Mouse (Mus musculus) large intestine, adult 2 months (tissue): ENCODE data around the gene Ranbp10. TPM values are rescaled to one million over a fixed set of nuclear protein-coding genes. Genes with fewer than 3 reads are reported as not detected.

ENCODE experiments used
- DNase-seq: peaks from one replicate; pipeline ENCODE4 v3.0.0-alpha.2; 2012; ENCODE audit warnings: low read depth, low spot score
- WGBS: fragments of 180-500 bp; shearing (Covaris S2); methylation state at CpG from one replicate; pipeline ENCODE4 v1.1.7; 2018; 5-methylcytosine and 5-hydroxymethylcytosine counted together
- polyA plus RNA-seq: library from polyadenylated mRNA; depleted of rRNA; stranded (reverse); fragments of >200 nt; gene quantifications from 2 replicates; pipeline ENCODE4 v1.2.3, GENCODE M21; 2012

The Ranbp10 gene
- polyA plus RNA-seq, 1 experiment, result 13.9 TPM

DNA sequence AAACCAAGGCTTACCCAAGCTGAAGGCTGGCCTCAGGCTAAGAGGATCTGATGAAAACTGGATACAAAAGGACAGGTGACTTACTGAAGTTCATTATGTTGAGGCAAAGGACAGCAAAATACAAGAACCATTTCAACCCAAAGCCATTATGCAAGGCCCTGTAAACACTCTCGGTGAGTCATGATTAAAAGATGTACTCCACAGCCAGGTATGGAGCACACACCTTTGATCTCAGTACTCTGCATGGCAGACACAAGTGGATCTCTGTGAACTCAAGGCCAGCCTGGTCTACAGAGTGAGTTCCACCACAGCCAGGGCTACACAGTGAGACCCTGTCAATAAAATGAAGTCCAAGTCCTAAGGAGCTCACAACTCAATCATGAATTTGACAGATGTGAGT lies 31.4 kb downstream of the Ranbp10 start:
- no peak for DNase-seq
- 19% methylated on average over 1 of the region's 1 CpGs for WGBS

DNA sequence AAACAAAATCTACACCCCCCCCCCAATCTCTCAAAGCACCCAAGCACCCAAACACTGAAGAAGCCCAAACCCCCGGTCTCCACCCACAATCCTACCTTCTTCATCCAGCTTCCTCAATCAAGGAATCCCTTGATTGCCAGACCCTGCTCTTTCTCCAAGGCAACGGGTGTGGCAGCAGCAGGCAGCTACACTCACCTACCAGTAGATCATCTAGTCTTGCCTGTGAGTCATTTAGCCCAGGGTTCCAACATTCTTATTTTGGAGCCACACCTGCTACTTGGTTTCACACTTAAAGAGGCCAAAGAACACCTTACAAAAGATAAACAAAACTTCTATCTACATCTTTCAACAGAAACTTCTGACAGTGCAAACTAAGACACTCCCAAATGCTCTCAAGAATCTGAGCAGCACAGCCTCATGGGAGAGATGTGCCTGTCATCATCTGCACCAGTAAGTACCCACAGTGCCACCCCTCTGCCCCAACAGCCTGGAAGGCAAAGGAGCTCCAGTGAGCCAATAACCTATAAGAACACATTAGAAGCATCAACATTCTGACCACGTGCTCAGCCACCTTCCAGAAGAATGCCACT lies 33.0 kb downstream of the Ranbp10 start:
- WGBS, result 25% methylated on average over 3 of the region's 3 CpGs

DNA sequence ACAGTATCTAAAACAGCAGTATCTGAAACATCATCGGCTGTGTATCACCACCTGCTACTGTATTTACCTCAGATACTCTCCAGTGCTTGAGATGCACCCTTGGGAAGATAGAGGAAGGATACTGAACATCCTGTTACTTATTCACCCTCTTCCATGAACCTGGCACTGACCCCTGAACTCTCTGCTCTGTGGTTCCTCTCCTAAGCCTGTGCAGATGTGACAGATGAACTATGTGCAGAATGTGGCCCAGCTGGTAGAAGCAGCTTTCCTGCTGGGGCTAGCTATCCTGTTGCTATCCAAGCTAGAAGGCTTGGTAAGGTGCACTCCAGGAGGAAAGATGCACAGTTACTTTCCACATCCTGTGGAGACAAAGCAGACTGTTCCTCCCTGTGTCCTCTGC lies 33.8 kb downstream of the Ranbp10 start:
- WGBS, result 78% methylated on average over 1 of the region's 1 CpGs
- no peak for DNase-seq

More for the DNA sequence above, 33.0 kb downstream of the Ranbp10 start:
- DNase-seq, result peak; percentile 68

DNA sequence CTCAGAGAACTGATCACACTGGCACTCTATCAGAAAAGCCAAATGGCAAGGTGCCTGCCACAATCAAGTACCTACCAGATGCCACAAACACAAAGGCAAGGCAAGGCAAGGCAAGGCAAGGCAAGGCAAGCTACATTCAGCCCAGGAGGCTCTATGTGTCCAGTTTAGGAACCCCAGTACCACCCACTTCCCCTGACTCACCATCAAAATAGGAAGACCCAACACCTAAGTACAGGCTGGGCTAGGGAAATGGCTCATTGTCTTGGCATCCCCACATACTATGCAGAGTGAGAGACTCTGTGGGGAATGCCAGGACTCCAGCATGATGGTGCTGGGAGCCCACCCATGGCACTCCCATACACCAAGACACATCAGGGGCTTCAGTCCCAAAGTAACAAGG lies 37.5 kb downstream of the Ranbp10 start:
- DNase-seq, result no peak

DNA sequence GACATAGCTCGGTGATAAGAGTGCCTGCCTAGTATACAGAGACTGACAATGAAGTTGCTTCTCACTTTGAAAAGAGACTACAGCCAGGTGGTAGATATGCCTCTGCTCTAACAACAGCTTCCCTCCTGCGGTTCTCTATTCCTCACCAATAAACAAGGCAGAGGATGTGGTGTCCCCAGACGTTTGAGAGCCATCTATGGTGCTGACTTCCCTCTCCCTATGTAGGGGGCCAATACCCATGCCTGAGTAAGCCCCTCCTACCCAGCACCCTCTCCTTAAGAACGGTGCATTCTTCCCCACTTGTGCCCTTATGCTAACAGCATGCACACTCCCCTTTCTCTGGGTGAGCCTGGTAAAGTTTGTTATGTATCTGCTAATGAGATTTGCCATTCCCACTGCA lies 38.2 kb downstream of the Ranbp10 start:
- WGBS, result 59% methylated on average over 4 of the region's 4 CpGs
- DNase-seq, result no peak

DNA sequence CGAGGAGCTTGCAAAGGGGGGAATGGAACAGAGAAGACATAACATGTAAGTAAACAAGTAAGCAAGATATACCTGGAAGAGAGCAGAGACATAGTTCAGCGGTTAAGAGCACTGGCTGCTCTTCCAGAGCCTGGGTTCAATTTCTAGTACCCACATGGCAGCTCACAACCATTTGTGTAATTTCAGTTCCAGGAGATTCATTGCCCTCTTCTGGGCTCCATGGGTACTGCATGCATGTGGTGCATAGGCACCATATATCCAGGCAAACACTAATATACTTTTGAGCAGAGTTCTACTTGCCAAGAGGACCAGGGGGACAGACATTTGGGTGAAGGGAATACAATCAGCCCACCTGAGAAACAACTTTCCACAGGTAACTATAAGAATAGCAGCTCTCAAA lies 38.9 kb downstream of the Ranbp10 start:
- WGBS, result 95% methylated on average over 2 of the region's 2 CpGs
- DNase-seq, result no peak

DNA sequence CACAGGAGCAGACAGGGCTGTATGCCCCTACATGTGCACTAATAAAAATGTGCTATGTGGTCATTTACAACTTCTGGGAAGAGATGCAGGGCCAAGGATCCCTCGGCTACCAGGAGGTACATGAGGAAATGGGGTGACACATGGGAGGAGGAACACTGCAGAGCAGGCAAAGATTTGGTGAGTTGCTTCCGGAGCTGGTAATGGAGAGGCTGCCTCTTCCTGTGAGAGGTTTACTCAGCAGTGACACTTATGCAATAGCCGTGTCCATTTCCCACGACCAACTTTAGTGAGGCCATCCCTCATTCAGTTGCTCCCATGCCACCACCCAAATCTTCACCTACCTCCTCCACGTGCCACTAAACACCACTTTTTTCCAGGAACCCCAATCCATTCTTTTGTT lies 46.9 kb downstream of the Ranbp10 start:
- 29% methylated on average over 5 of the region's 5 CpGs for WGBS
- no peak for DNase-seq

DNA sequence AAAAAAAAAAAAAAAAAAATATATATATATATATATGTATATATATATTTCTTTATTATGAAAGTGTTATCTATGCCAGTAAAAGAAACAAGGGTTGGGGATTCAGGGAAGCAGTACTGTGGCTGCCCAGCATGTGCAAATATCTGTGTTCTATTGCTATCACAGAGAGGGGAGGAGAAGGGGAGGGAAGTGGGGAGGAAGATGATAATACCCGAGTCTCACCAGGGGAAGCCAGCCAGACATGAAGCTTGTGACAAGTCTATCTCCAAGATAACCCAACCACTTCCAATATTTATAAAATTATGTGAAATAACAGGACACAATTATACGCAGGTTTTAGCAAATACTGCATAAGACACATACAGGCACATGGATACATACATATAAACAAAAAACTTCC lies 49.3 kb downstream of the Ranbp10 start:
- no peak for DNase-seq
- WGBS, result 89% methylated on average over 2 of the region's 2 CpGs

DNA sequence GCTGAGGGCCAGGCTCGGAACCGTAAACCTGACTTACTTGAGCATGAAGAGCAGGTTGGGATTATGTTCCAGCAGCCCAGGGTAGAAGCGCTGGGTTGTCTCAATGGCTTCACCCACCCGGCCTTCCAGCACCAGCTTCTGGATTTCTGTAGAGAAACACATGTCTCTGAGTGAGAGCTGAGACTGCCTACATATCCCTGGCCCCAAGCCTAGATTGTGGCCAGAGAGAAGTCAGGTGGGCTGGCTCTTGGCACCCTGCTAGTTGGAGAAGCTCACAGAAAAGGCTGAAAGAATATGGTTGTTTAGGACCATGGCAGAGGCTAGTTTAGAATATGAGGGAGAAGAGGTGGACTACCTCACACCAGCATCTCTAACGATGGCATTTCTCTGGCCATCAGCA lies 52.7 kb downstream of the Ranbp10 start:
- WGBS, result 95% methylated on average over 5 of the region's 5 CpGs
- no peak for DNase-seq

DNA sequence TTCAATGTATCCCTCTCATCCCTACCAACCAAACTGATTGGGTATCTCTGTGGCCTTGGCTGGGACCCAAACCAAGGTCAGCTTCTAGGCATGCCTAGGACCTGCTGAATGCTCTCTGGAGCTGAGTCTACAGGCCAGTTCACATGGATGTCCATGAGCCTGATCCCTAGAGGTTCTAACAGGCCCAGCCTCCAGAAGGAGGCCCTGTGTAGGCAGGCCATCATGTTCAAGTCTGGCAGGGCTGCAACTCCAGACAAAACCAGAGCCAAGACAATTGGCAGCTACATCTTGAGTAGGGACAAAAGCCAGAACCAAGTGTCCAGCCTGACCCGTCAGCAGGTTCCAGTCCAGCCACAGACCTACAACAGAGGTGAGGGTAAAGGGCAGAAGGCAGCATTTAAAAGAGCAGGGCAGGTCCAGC lies 53.7 kb downstream of the Ranbp10 start:
- 82% methylated on average over 1 of the region's 1 CpGs for WGBS
- DNase-seq, result no peak

DNA sequence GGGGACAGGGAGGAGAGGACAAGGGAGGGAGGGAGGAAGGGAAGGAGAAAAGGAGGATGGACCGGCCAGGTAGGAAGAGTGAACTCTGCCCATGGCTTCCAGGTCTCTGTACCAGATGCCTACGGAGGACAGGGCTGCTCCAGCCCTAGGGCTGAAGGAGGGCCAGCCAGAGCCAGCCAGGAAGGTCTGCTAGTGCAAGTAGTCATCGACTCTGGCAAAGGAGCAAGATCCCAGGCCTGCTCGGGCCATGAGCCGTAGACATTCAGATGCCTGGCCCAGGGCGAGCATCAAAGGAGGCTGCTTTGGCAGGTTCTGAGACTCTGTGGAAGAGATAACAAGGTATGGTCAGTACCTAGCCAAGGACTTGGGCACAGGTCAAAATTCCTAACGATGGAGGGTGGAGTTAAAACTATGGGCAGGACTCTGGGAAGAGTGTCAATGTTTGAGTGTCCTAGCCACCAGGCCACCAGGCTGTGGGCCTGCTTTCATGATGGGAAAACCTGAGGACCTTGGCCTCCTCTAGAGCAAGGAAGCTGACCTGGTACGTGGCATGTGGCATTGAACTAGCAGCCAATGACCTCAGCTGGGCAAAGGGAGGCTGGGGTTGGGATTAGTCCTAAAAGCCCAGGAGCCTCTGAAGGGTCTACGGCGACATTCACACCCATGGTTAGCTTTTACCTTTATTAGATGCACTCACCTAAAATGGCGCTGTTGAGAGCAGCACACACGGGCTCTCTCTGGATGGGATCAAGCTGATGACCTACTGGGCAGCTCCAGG lies 55.6 kb downstream of the Ranbp10 start:
- WGBS, result 90% methylated on average over 12 of the region's 12 CpGs
- DNase-seq, result no peak

DNA sequence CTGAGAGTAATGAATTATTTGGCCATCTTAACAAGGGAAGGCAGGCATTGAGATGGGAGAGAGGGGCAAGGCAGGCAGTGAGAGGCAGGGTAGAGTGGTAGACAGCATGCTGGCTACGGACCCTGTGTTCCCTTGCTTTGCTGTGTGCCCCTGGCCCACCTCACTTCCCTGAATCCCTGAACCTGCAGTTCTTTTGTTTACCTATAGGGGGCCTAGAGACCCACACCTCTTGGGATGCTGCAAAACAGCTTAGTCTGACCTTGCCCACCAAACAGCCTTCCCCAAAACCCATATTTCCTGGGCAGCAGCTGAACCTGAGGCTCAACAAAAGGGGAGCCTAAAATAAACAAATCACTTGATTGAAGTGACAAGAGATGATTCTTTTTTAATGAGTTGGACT lies 56.5 kb downstream of the Ranbp10 start:
- DNase-seq, result no peak

DNA sequence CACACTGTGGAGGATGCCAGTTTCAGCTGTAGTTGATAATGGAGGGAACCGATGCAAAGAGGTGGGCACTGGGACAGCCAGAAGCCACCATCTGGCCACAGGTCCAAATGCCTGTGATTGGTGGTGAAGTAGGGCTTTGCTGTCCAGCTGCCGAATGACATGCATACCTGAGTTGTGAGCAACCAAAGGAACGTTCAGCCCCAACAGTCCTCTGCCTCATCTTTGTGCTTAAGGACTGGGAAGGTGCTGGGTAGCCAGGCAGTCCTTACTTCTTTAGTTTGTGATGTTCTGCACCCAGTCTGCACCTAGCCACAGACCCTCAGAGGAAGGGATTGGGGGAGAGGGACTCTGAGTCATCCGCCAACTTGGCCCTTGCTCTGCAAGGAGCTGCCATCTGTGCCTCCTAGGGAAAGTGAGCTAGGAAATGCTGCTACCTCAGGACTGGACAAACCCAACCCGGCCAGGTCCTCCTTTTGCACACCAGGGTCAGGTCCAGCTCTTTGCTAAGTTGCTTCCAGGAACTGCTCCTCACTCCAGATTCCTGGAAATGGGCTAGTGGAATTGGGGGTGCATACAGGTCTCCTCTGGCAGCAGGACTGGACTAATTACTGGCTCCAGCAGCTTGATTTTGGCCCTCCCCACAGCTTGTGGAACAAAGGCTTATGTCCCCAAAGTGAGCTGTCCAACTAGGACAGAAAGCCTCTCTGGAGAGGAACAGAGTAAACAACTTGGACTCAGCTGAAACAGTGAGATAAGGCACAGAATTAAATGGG lies 58.5 kb downstream of the Ranbp10 start:
- no peak for DNase-seq
- 90% methylated on average over 5 of the region's 5 CpGs for WGBS

More for the DNA sequence above, 56.5 kb downstream of the Ranbp10 start:
- WGBS, result 67% methylated on average over 1 of the region's 1 CpGs

DNA sequence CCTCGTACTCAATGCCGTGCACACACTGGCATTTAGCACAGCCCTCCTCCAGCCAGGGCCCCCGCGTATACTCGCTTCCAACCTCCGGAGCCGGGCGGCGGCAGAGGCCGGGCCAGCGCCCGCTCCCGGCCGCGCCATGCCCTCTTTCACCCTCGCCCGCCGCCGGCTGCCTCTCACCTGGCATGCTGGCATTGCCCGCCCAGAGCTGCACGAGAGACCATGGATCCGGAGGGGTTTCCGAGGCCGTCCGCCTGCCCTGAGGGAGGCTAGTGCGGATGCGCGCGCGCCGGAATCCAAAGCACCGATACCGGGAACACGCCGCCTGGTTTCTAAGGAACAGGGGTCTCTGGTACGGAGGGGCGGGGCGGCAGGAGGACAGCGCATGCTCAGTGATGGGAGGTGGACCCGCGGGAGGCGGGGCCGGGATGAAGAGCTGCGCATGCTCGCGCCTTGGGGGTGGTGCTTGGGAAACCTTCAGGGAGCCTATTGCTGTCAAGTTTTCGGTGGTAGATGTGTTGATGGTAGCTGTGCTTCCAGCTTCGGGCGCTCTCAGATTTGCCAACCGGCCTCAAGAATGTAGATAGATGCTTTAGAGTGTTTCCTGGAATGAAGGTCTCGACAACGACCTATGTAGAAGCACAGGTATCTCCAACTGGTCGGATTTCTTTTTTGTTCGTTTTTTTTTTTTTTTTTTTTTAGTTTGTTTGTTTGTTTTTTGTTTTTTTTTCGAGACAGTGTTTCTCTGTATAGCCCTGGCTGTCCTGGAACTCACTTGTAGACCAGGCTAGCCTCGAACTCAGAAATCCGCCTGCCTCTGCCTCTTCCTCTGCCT lies 68.7 kb downstream of the Ranbp10 start, which contains the start of gene Gfod2:
Gfod2 (minus strand) TSS at position 388 of the 832 bp plus-strand sequence.
- 2% methylated on average over 57 of the region's 57 CpGs for WGBS
- DNase-seq, result peak; percentile 83

DNA sequence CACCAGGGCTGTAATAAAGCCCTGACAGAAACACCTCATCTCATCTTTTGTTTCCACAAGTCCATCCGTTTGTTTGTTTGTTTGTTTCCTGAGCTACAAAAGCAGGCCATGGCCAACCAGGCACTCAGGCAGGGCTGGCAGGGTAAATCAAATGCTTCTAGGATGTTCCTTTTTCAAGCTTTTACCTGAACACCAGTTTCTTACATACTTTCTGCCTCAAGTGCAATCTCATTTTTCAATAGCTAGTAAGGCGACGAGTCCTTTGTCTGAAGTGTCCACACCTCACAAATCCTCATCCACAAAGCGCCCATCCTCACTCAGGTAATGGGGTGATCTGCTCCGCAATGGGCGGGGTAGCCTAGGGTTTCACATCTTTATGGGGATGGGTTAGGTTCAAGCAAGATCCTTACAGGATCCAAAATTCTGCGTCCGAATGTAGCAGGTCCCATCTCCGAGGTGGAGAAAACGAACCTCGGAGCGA lies 69.3 kb downstream of the Ranbp10 start:
- DNase-seq, result no peak
- 2% methylated on average over 12 of the region's 12 CpGs for WGBS

DNA sequence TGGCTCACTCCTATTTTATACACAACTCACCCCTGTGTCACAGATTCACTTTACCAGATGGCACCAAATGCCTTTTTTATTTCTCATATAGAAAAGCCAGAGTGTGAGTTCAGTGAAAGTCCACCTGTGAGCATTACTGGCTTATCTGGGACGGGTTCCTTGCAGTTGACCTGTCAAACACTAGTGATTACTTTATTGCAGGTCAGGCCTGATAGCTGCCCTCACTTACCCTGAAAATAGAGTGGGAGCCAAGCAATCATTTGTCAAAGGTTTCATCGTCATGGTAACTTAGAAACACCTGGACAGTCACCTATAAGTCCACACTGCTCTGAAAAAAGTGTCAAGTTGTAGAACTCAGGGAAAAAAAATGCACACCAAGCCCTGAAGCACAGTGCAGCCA lies 72.5 kb downstream of the Ranbp10 start:
- DNase-seq, result no peak

DNA sequence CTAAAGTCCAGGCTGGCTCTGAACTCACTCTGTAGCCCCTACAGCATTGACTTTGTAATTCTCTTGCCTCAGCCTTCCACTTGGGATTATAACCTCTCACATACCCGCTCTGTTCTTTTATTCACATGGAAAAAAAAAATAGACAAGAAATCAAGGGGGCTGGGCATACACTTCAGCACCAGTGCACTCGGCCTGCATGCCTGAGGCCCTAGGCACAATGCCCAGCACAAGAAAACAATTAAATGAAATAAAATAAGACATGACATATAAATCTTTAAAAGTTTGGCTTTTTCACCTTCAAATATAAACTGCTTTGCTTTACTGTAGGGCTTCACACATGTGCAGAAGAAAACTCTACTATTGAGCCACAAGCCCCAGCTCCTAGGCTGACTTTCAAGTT lies 73.2 kb downstream of the Ranbp10 start:
- 65% methylated on average over 2 of the region's 2 CpGs for WGBS
- no peak for DNase-seq

More for the DNA sequence above, 72.5 kb downstream of the Ranbp10 start:
- WGBS, result 45% methylated on average over 2 of the region's 2 CpGs

DNA sequence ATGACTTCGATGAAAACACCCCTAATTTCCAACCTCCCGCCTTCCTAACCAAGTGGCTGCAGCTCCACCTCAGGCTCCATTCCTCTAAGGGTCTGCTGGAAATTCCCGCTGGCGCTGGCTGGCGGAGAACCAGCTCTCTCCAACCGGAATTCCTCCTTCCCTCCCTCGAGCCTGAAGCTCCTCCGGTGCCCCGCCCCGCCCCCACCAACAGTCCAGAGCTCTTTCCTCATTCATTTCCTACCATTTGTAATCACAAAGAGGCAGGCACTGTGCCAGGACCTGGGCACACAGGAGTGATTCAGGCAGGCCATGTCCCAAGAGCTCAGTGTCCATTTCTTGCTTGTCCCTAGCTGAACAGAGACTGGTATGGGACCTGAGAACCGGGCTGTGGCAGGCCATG lies 76.5 kb downstream of the Ranbp10 start:
- DNase-seq, result peak; percentile 75
- 8% methylated on average over 11 of the region's 11 CpGs for WGBS

DNA sequence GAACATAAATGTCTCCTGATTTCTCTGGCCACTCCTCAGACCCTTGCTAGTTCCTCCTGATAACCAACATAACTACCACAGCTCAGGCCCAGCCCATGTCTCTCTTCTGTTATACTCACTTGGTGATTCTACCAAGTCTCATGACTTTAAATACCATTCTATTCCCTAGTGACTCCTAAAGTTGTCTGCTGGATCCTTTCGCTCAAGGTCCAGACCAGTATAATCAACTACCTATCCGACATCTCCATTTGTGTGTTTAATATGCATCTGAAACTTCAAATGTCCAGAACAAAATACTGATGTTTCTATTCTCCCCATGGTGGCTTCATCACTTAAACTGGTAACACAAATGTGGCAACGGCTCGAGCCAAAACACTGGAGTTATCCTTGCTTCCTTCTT lies 83.8 kb downstream of the Ranbp10 start:
- DNase-seq, result no peak
- 86% methylated on average over 4 of the region's 4 CpGs for WGBS

DNA sequence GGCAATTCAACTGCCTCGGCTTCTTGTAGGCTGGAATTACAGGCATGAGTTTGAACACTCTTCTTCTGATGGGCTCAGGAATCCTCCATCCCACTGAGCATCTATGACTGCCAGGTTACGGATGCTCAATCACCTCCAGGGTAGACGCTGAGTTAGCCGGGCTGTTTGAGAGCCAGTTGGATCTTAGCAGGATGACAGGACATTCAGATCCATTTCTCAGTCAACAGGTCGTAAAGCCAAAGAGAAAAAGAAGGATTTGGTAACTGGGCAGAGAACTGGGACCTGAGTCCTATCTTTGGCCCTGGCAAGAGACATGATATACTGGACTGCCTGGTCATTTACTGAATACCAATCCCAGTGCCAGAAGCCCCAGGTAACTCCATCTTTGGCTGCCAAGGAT lies 87.9 kb downstream of the Ranbp10 start:
- WGBS, result 81% methylated on average over 5 of the region's 5 CpGs
- no peak for DNase-seq
